Mouse (Mus musculus) testis, postnatal 14 days (tissue): ENCODE results near the gene Majin.

Experiments used
- DNase-seq: peaks from one replicate; pipeline ENCODE4 v3.0.0; 2021; ENCODE audit warnings: low spot score

Majin gene

GRCm38 (mm10) chr19:6262839-6263433 is 78.7 kb downstream of the Majin start:
- DNase-seq = no peak

GRCm38 (mm10) chr19:6264200-6264599 is 80.0 kb downstream of the Majin start:
- no peak for DNase-seq

GRCm38 (mm10) chr19:6264945-6265344 is 80.8 kb downstream of the Majin start:
- DNase-seq = no peak

GRCm38 (mm10) chr19:6265727-6266182 is 81.6 kb downstream of the Majin start:
- no peak for DNase-seq

GRCm38 (mm10) chr19:6267306-6268169 is 83.3 kb downstream of the Majin start:
- DNase-seq = no peak

- peak; percentile 80 for DNase-seq
These were observed 84.0 kb downstream of the Majin start for GRCm38 (mm10) chr19:6268170-6268528.

- DNase-seq = no peak
These were observed 84.5 kb downstream of the Majin start for GRCm38 (mm10) chr19:6268670-6269132.

GRCm38 (mm10) chr19:6269798-6270475 is 85.7 kb downstream of the Majin start:
- DNase-seq = no peak

GRCm38 (mm10) chr19:6270661-6271060 is 86.5 kb downstream of the Majin start:
- DNase-seq = no peak

- DNase-seq = no peak
These were observed 87.0 kb downstream of the Majin start for GRCm38 (mm10) chr19:6271206-6271605.

- no peak for DNase-seq
These were observed 87.9 kb downstream of the Majin start for GRCm38 (mm10) chr19:6272053-6272452.

GRCm38 (mm10) chr19:6272738-6273137 is 88.5 kb downstream of the Majin start:
- no peak for DNase-seq

GRCm38 (mm10) chr19:6273592-6273991 is 89.4 kb downstream of the Majin start:
- no peak for DNase-seq
